Mouse (Mus musculus) limb, embryonic 12.5 days (tissue): ENCODE results near the gene Abhd2. TPM values are rescaled to one million over a fixed set of nuclear protein-coding genes. Genes with fewer than 3 reads are reported as not detected.
A peak's percentile ranks its signal among the peaks of the same experiment; 100 is the strongest.

Experiments used
- ATAC-seq: fragments of 200-750 bp; cut with Nextera tagmentation; 2 replicates; pipeline ENCODE4 v1.8.0; 2017; ENCODE audit warnings: low read depth, moderate TSS enrichment; ENCODE audit not compliant: insufficient number of reproducible peaks, insufficient read depth, low FRiP score, low TSS enrichment
- H3K27ac ChIP-seq: fragments of 300-500 bp; sonication (generic); 2 replicates; pipeline ENCODE4 v1.5.1; 2016; ENCODE audit warnings: mild to moderate bottlenecking, moderate library complexity
- H3K27me3 ChIP-seq: fragments of 300-500 bp; sonication (generic); 2 replicates; pipeline ENCODE4 v1.6.1; 2016; ENCODE audit warnings: mild to moderate bottlenecking, moderate library complexity
- H3K36me3 ChIP-seq: fragments of 300-500 bp; sonication (generic); 2 replicates; pipeline ENCODE4 v1.6.1; 2016; ENCODE audit warnings: mild to moderate bottlenecking, moderate library complexity
- H3K4me1 ChIP-seq: fragments of 300-500 bp; sonication (generic); replicated peaks from 2 replicates; pipeline ENCODE4 v1.6.1; 2016
- H3K4me2 ChIP-seq: fragments of 300-500 bp; sonication (generic); 2 replicates; pipeline ENCODE4 v1.6.1; 2016; ENCODE audit warnings: mild to moderate bottlenecking, moderate library complexity
- H3K4me3 ChIP-seq: fragments of 300-500 bp; sonication (generic); replicated peaks from 2 replicates; pipeline ENCODE4 v1.5.1; 2016; ENCODE audit warnings: mild to moderate bottlenecking
- H3K9ac ChIP-seq: fragments of 300-500 bp; sonication (generic); replicated peaks from 2 replicates; pipeline ENCODE4 v1.6.1; 2016; ENCODE audit warnings: mild to moderate bottlenecking, moderate library complexity
- H3K9me3 ChIP-seq: fragments of 300-500 bp; sonication (generic); 2 replicates; pipeline ENCODE4 v1.6.1; 2016; ENCODE audit warnings: mild to moderate bottlenecking, moderate library complexity
- WGBS: fragments of 180-500 bp; shearing (Covaris S2); methylation state at CpG from one replicate; pipeline ENCODE4 v1.1.7; 2016; 5-methylcytosine and 5-hydroxymethylcytosine counted together
- polyA plus RNA-seq: library from polyadenylated mRNA; unstranded; fragments of >200 nt; fragmentation: Nextera tagmentation; extraction: Ambion mirVana; gene quantifications from 2 replicates; pipeline ENCODE4 v1.2.1, GENCODE M21; 2016

The Abhd2 gene
- polyA plus RNA-seq, 1 experiment from 2014 or later, result 8.5 TPM

- Histone ChIP-seq H3K9ac (no peak overlapping the region), H3K4me2 (no peak overlapping the region), H3K4me3 (no peak overlapping the region), H3K9me3 (no peaks in the 10 kb centered on the region), H3K36me3 (no peaks in the 10 kb centered on the region), H3K27ac (no peak overlapping the region), H3K4me1 (no peaks in the 10 kb centered on the region), H3K27me3 (no peaks in the 10 kb centered on the region)
- ATAC-seq, result no peak
- 69% methylated on average over 4 of the region's 4 CpGs for WGBS
Measured at GRCm38 (mm10) chr7:79266228-79266627, 6.8 kb upstream of the Abhd2 start.

GRCm38 (mm10) chr7:79267690-79268388 lies 5.2 kb upstream of the Abhd2 start:
- no peak for ATAC-seq
- H3K9ac ChIP-seq, result 0 out of 2 replicates have a peak overlapping the region, but pooled peaks have one; percentile 5
- no peak overlapping the region for H3K4me3 ChIP-seq
- no peaks in the 10 kb centered on the region for H3K36me3 ChIP-seq
- no peaks in the 10 kb centered on the region for H3K9me3 ChIP-seq
- no peak overlapping the region for H3K27ac ChIP-seq
- no peak overlapping the region for H3K4me2 ChIP-seq
- no peaks in the 10 kb centered on the region for H3K4me1 ChIP-seq
- no peaks in the 10 kb centered on the region for H3K27me3 ChIP-seq
- 38% methylated on average over 7 of the region's 7 CpGs for WGBS

GRCm38 (mm10) chr7:79268897-79269296 lies 4.1 kb upstream of the Abhd2 start:
- no peak overlapping the region for H3K4me3 ChIP-seq
- no peaks in the 10 kb centered on the region for H3K36me3 ChIP-seq
- H3K4me2 ChIP-seq, result no peak overlapping the region
- H3K27me3 ChIP-seq, result no peaks in the 10 kb centered on the region
- no peaks in the 10 kb centered on the region for H3K9me3 ChIP-seq
- H3K9ac ChIP-seq, result no peak overlapping the region
- peaks cover 4% of the 10 kb centered on the region for H3K4me1 ChIP-seq
- no peak overlapping the region for H3K27ac ChIP-seq
- 87% methylated on average over 8 of the region's 8 CpGs for WGBS
- no peak for ATAC-seq

- 38% methylated on average over 8 of the region's 8 CpGs for WGBS
Measured at GRCm38 (mm10) chr7:79269411-79269810, 3.6 kb upstream of the Abhd2 start.

GRCm38 (mm10) chr7:79269866-79270265 lies 3.1 kb upstream of the Abhd2 start:
- 71% methylated on average over 1 of the region's 1 CpGs for WGBS
- Histone ChIP-seq H3K9me3 (no peaks in the 10 kb centered on the region), H3K4me3 (no peak overlapping the region), H3K36me3 (no peaks in the 10 kb centered on the region), H3K9ac (no peak overlapping the region), H3K4me2 (no peak overlapping the region), H3K4me1 (peaks cover 13% of the 10 kb centered on the region), H3K27me3 (no peaks in the 10 kb centered on the region), H3K27ac (no peak overlapping the region)
- no peak for ATAC-seq

More at GRCm38 (mm10) chr7:79269411-79269810, 3.6 kb upstream of the Abhd2 start:
- Histone ChIP-seq H3K4me1 (peaks cover 9% of the 10 kb centered on the region), H3K4me3 (no peak overlapping the region), H3K9ac (no peak overlapping the region), H3K36me3 (no peaks in the 10 kb centered on the region), H3K9me3 (no peaks in the 10 kb centered on the region), H3K4me2 (no peak overlapping the region), H3K27ac (no peak overlapping the region), H3K27me3 (no peaks in the 10 kb centered on the region)
- no peak for ATAC-seq

GRCm38 (mm10) chr7:79270961-79271387 lies 2.0 kb upstream of the Abhd2 start:
- H3K36me3 ChIP-seq, result no peaks in the 10 kb centered on the region
- H3K9me3 ChIP-seq, result no peaks in the 10 kb centered on the region
- no peaks in the 10 kb centered on the region for H3K27me3 ChIP-seq
- H3K4me3 ChIP-seq, result no peak overlapping the region
- no peak overlapping the region for H3K4me2 ChIP-seq
- 83% methylated on average over 9 of the region's 9 CpGs for WGBS
- H3K9ac ChIP-seq, result no peak overlapping the region
- peaks cover 24% of the 10 kb centered on the region for H3K4me1 ChIP-seq
- no peak for ATAC-seq
- H3K27ac ChIP-seq, result no peak overlapping the region

- 0 out of 2 replicates have a peak overlapping the region, but pooled peaks have one; percentile 45 for H3K9ac ChIP-seq
- H3K36me3 ChIP-seq, result no peaks in the 10 kb centered on the region
- peak overlapping the region; percentile 66 for H3K4me2 ChIP-seq
- H3K27ac ChIP-seq, result no peak overlapping the region
- WGBS, result 74% methylated on average over 16 of the region's 16 CpGs
- H3K27me3 ChIP-seq, result no peaks in the 10 kb centered on the region
- ATAC-seq, result no peak
- H3K4me3 ChIP-seq, result peak overlapping the region; percentile 76
- no peaks in the 10 kb centered on the region for H3K9me3 ChIP-seq
- H3K4me1 ChIP-seq, result peaks cover 32% of the 10 kb centered on the region
Measured at GRCm38 (mm10) chr7:79271861-79272788, 874 bp upstream of the Abhd2 start.

- H3K27ac ChIP-seq, result peak overlapping the region; percentile 36; the same call in 1 of the 2 replicates
- H3K4me3 ChIP-seq, result peak overlapping the region; percentile 76
- peak overlapping the region; percentile 83 for H3K9ac ChIP-seq
- ATAC-seq, result no peak
- H3K36me3 ChIP-seq, result no peaks in the 10 kb centered on the region; the same call in 1 of the 2 replicates
- H3K4me2 ChIP-seq, result peak overlapping the region; percentile 78
- no peaks in the 10 kb centered on the region for H3K9me3 ChIP-seq
- 16% methylated on average over 15 of the region's 15 CpGs for WGBS
- H3K27me3 ChIP-seq, result no peaks in the 10 kb centered on the region
- H3K4me1 ChIP-seq, result peaks cover 38% of the 10 kb centered on the region
Measured at GRCm38 (mm10) chr7:79273738-79274472, 906 bp downstream of the Abhd2 start.

GRCm38 (mm10) chr7:79274473-79275010 lies 1.5 kb downstream of the Abhd2 start:
- no peak overlapping the region for H3K27ac ChIP-seq
- WGBS, result 80% methylated on average over 8 of the region's 8 CpGs
- H3K27me3 ChIP-seq, result no peaks in the 10 kb centered on the region
- peak overlapping the region; percentile 78 for H3K4me2 ChIP-seq
- H3K9ac ChIP-seq, result no peak overlapping the region
- no peaks in the 10 kb centered on the region; the same call in 1 of the 2 replicates for H3K36me3 ChIP-seq
- no peaks in the 10 kb centered on the region for H3K9me3 ChIP-seq
- ATAC-seq, result no peak
- H3K4me3 ChIP-seq, result peak overlapping the region; percentile 76; the same call in 1 of the 2 replicates
- peaks cover 44% of the 10 kb centered on the region for H3K4me1 ChIP-seq

- 11% methylated on average over 11 of the region's 11 CpGs for WGBS
- H3K36me3 ChIP-seq, result no peaks in the 10 kb centered on the region; the same call in 1 of the 2 replicates
- no peak overlapping the region for H3K27ac ChIP-seq
- H3K9me3 ChIP-seq, result no peaks in the 10 kb centered on the region
- no peaks in the 10 kb centered on the region for H3K27me3 ChIP-seq
- peaks cover 45% of the 10 kb centered on the region for H3K4me1 ChIP-seq
- ATAC-seq, result no peak
- peak overlapping the region; percentile 78 for H3K4me2 ChIP-seq
- H3K9ac ChIP-seq, result 0 out of 2 replicates have a peak overlapping the region, but pooled peaks have one; percentile 5
- H3K4me3 ChIP-seq, result peak overlapping the region; percentile 5; the same call in 1 of the 2 replicates
Measured at GRCm38 (mm10) chr7:79275345-79275744, 2.3 kb downstream of the Abhd2 start.
